ENCODE assay signal across 13 mouse cellular contexts in genomic region chr4:44635618-44636017, GRCm38 (mm10).
DNase-seq lines count a peak whose midpoint lies in the region; ATAC-seq and TF ChIP-seq lines count a peak whose summit lies in the region.
"Had no signal": no experiment of that assay in that cellular context is flagged by ENCODE, and none has a peak within 500 bp of the region (broad histone marks: within the 10 kb centered on the region; RNA-seq: fewer than 3 reads in every experiment).

No protein-coding gene starts in this region.

- ATAC-seq in heart, postnatal 0 days (ENCODE audit: insufficient read depth, low read depth): no peak
- ATAC-seq in liver, postnatal 0 days: no peak
- ATAC-seq in liver, embryonic 12.5 days: no peak
- ATAC-seq in granulocyte monocyte progenitor cell, adult 5-6 weeks (replicated peaks; ENCODE audit: poor library complexity, severe bottlenecking): no peak
- ATAC-seq: forebrain, embryonic 16.5 days; intestine, embryonic 16.5 days; Patski had no signal

- peaks cover 6% of the 10 kb centered on the region; the same call in 1 of the 2 replicates for H3K27me3 ChIP-seq in heart, postnatal 0 days (ENCODE audit: control insufficient read depth, insufficient read depth, low read length)
- H3K27me3 ChIP-seq in liver, postnatal 0 days (ENCODE audit: insufficient read depth, low read length): no peaks in the 10 kb centered on the region
- no peaks in the 10 kb centered on the region for H3K27me3 ChIP-seq in liver, embryonic 12.5 days (replicated peaks)
- no peaks in the 10 kb centered on the region for H3K27me3 ChIP-seq in ES-Bruce4 (ENCODE audit: control insufficient read depth, insufficient read depth, low read length, poor library complexity, severe bottlenecking)
- H3K27me3 ChIP-seq: stomach, embryonic 15.5 days had no signal

- H3K9ac ChIP-seq in heart, postnatal 0 days (replicated peaks; ENCODE audit: low read depth, low read length): no peak overlapping the region
- H3K9ac ChIP-seq in liver, postnatal 0 days (replicated peaks): no peak overlapping the region
- no peak overlapping the region for H3K9ac ChIP-seq in liver, embryonic 12.5 days
- H3K9ac ChIP-seq in ES-Bruce4 (ENCODE audit: low read depth, poor library complexity, severe bottlenecking): no peak overlapping the region
- H3K9ac ChIP-seq: limb, embryonic 12.5 days; stomach, embryonic 15.5 days had no signal

- DNase-seq in heart, postnatal 0 days (ENCODE audit: low spot score): no peak
- no peak for DNase-seq in heart, postnatal 36 days
- peak; percentile 29 for DNase-seq in liver, postnatal 0 days
- no peak for DNase-seq in brain, embryonic 14.5 days (ENCODE audit: low read depth)
- DNase-seq: right cerebral cortex, postnatal 4 days had no signal

- no peak for TF ChIP-seq EP300 in heart, postnatal 0 days (IDR thresholded peaks at IDR 0.05; ENCODE audit: low read depth)
- no peak for TF ChIP-seq EP300 in liver, postnatal 0 days (IDR thresholded peaks at IDR 0.05; ENCODE audit: low read depth)
- TF ChIP-seq EP300 in ES-Bruce4 (IDR thresholded peaks at IDR 0.05; ENCODE audit: insufficient read depth, low read depth, low read length): no peak

- H3K4me1 ChIP-seq in heart, postnatal 0 days (ENCODE audit: control insufficient read depth, insufficient read depth): no peaks in the 10 kb centered on the region
- peaks cover 3% of the 10 kb centered on the region; the same call in 1 of the 2 replicates for H3K4me1 ChIP-seq in liver, postnatal 0 days (ENCODE audit: insufficient read depth)
- no peaks in the 10 kb centered on the region for H3K4me1 ChIP-seq in liver, embryonic 12.5 days
- H3K4me1 ChIP-seq in ES-Bruce4 (ENCODE audit: control insufficient read depth, insufficient read depth, low read length): no peaks in the 10 kb centered on the region
- H3K4me1 ChIP-seq: stomach, embryonic 15.5 days had no signal

- WGBS in heart, postnatal 0 days: 70% methylated on average over 3 of the region's 3 CpGs
- 71% methylated on average over 3 of the region's 3 CpGs for WGBS in liver, postnatal 0 days (ENCODE audit: insufficient replicate concordance)
- WGBS in liver, embryonic 12.5 days (ENCODE audit: insufficient replicate concordance): 61% methylated on average over 3 of the region's 3 CpGs

- H3K9me3 ChIP-seq in heart, postnatal 0 days (replicated peaks; ENCODE audit: control insufficient read depth, low read length): 0 out of 2 replicates have a peak, but pooled peaks cover 3% of the 10 kb centered on the region
- H3K9me3 ChIP-seq in liver, postnatal 0 days (ENCODE audit: low read length): no peaks in the 10 kb centered on the region
- no peaks in the 10 kb centered on the region for H3K9me3 ChIP-seq in liver, embryonic 12.5 days (replicated peaks)
- no peaks in the 10 kb centered on the region for H3K9me3 ChIP-seq in ES-Bruce4 (replicated peaks; ENCODE audit: control insufficient read depth, insufficient read depth, low read length, poor library complexity, severe bottlenecking)
- H3K9me3 ChIP-seq: limb, embryonic 12.5 days; stomach, embryonic 15.5 days had no signal

- H3K36me3 ChIP-seq in heart, postnatal 0 days (replicated peaks; ENCODE audit: control insufficient read depth, insufficient read depth, low read length): no peaks in the 10 kb centered on the region
- no peaks in the 10 kb centered on the region for H3K36me3 ChIP-seq in liver, postnatal 0 days (replicated peaks; ENCODE audit: insufficient read depth, low read length)
- H3K36me3 ChIP-seq in liver, embryonic 12.5 days: no peaks in the 10 kb centered on the region
- no peaks in the 10 kb centered on the region for H3K36me3 ChIP-seq in ES-Bruce4 (ENCODE audit: control insufficient read depth, insufficient read depth, low read length, poor library complexity, severe bottlenecking)
- H3K36me3 ChIP-seq: limb, embryonic 12.5 days; stomach, embryonic 15.5 days had no signal

- H3K4me2 ChIP-seq in heart, postnatal 0 days (ENCODE audit: low read depth, low read length): no peak overlapping the region
- no peak overlapping the region for H3K4me2 ChIP-seq in liver, postnatal 0 days (ENCODE audit: low read depth, low read length)
- no peak overlapping the region for H3K4me2 ChIP-seq in liver, embryonic 12.5 days
- H3K4me2 ChIP-seq: limb, embryonic 12.5 days; stomach, embryonic 15.5 days had no signal

- no peak for TF ChIP-seq POLR2A in ES-Bruce4 (IDR thresholded peaks at IDR 0.05; ENCODE audit: insufficient read depth, low read length)
- no peak for TF ChIP-seq POLR2A in brain, embryonic 14.5 days (IDR thresholded peaks at IDR 0.05; ENCODE audit: borderline replicate concordance, extremely low read depth, insufficient read depth, insufficient read length, poor library complexity, severe bottlenecking)

- intact Hi-C loops in heart, postnatal 36 days (cut with DNase I): no loop called here

- H3K27ac ChIP-seq in heart, postnatal 0 days (ENCODE audit: low read depth): no peak overlapping the region
- H3K27ac ChIP-seq in liver, postnatal 0 days (ENCODE audit: low read depth): no peak overlapping the region
- H3K27ac ChIP-seq in liver, embryonic 12.5 days: no peak overlapping the region
- no peak overlapping the region for H3K27ac ChIP-seq in ES-Bruce4 (ENCODE audit: insufficient read depth, low read length)
- H3K27ac ChIP-seq: limb, embryonic 12.5 days; stomach, embryonic 15.5 days had no signal

- TF ChIP-seq CTCF in heart, postnatal 0 days (IDR thresholded peaks at IDR 0.05; ENCODE audit: low read depth): 0 out of 2 replicates have a peak, but pooled peaks have one; percentile 11
- TF ChIP-seq CTCF in liver, postnatal 0 days (IDR thresholded peaks at IDR 0.05; ENCODE audit: low read depth): peak; percentile 45
- TF ChIP-seq CTCF in ES-Bruce4 (IDR thresholded peaks at IDR 0.05; ENCODE audit: low read depth, low read length): peak; percentile 56
- TF ChIP-seq CTCF in brain, embryonic 14.5 days (IDR thresholded peaks at IDR 0.05; ENCODE audit: borderline replicate concordance, extremely low read depth, insufficient read depth, insufficient read length): peak; percentile 18; the same call in 1 of the 2 replicates

- no peak overlapping the region for H3K4me3 ChIP-seq in heart, postnatal 0 days (ENCODE audit: low read depth, low read length)
- H3K4me3 ChIP-seq in liver, postnatal 0 days (ENCODE audit: low read depth, low read length): no peak overlapping the region
- H3K4me3 ChIP-seq in liver, embryonic 12.5 days: no peak overlapping the region
- no peak overlapping the region for H3K4me3 ChIP-seq in ES-Bruce4 (ENCODE audit: low read depth, low read length)
- H3K4me3 ChIP-seq: limb, embryonic 12.5 days; stomach, embryonic 15.5 days had no signal
